Mouse (Mus musculus) lung, adult 2 months (tissue): ENCODE results near the gene Abhd16a. TPM values are rescaled to one million over a fixed set of nuclear protein-coding genes. Genes with fewer than 3 reads are reported as not detected.
"Not testable (repeated sequence)": the region's sequence is repeated elsewhere in the genome, so short reads cannot be mapped to it uniquely, and the experiment has no call there.

Experiments used
- DNase-seq: peaks from one replicate; pipeline ENCODE4 v3.0.0; 2022
- H3K4me1 ChIP-seq: fragments of 200-500 bp; 2 replicates; pipeline ENCODE4 v1.6.1; 2011; ENCODE audit warnings: low read length; ENCODE audit not compliant: control insufficient read depth, insufficient read depth
- H3K4me3 ChIP-seq: fragments of 200-500 bp; replicated peaks from 2 replicates; pipeline ENCODE3; 2011; ENCODE audit warnings: low read depth, mild to moderate bottlenecking, control low read depth, low read length; ENCODE audit errors: extremely low read depth
- CTCF ChIP-seq: fragments of 200-500 bp; IDR thresholded peaks from 2 replicates; pipeline ENCODE4 v1.5.1; 2011; ENCODE audit warnings: mild to moderate bottlenecking, low read length, control low read depth; ENCODE audit not compliant: insufficient read depth
- POLR2A ChIP-seq: fragments of 200-500 bp; IDR thresholded peaks from 2 replicates; pipeline ENCODE4 v1.6.1; 2011; ENCODE audit warnings: low read depth, mild to moderate bottlenecking, control low read depth, low read length, borderline replicate concordance; ENCODE audit errors: extremely low read depth
- WGBS: fragments of 180-500 bp; shearing (Covaris S2); methylation state at CpG from one replicate; pipeline ENCODE4 v1.1.7; 2018; 5-methylcytosine and 5-hydroxymethylcytosine counted together
- polyA plus RNA-seq: library from polyadenylated mRNA; depleted of rRNA; stranded (reverse); fragments of >200 nt; gene quantifications from 2 replicates; pipeline ENCODE4 v1.2.3, GENCODE M21; 2012

The Abhd16a gene
- polyA plus RNA-seq, 1 experiment = 196 TPM

- DNase-seq = no peak
- Histone ChIP-seq H3K4me3 (no peak within 1 kb of the TSS), H3K4me1 (no peaks in the 10 kb centered on the region)
- WGBS = 87% methylated on average over 6 of the region's 6 CpGs
- no peak for TF ChIP-seq POLR2A
- TF ChIP-seq CTCF = no peak
Observed at GRCm38 (mm10) chr17:35108097-35108496, 19.0 kb downstream of the Abhd16a start, which contains the start of gene Ly6g5c. Gene Ly6g5c (plus strand): TSS chr17:35108279.

GRCm38 (mm10) chr17:35111774-35112173 is 22.7 kb downstream of the Abhd16a start:
- no peak for DNase-seq
- no peaks in the 10 kb centered on the region for H3K4me1 ChIP-seq
- peak overlapping the region; percentile 36 for H3K4me3 ChIP-seq
- WGBS = 50% methylated on average over 9 of the region's 9 CpGs
- TF ChIP-seq CTCF = no peak
- no peak for TF ChIP-seq POLR2A

- no peak for DNase-seq
- Histone ChIP-seq H3K4me3 (no peak within 1 kb of the TSS), H3K4me1 (peaks cover 3% of the 10 kb centered on the region; the same call in 1 of the 2 replicates)
- TF ChIP-seq CTCF (peak; percentile 44), POLR2A (no peak)
- 81% methylated on average over 8 of the region's 8 CpGs for WGBS
Observed at GRCm38 (mm10) chr17:35115046-35116019, 26.3 kb downstream of the Abhd16a start, which contains the start of gene Ly6g5b. Gene Ly6g5b (minus strand): TSS chr17:35115428.

GRCm38 (mm10) chr17:35120745-35121142 is 31.7 kb downstream of the Abhd16a start:
- WGBS = under 1% methylated on average over 33 of the region's 33 CpGs
- no peak for DNase-seq
- peaks cover 9% of the 10 kb centered on the region for H3K4me1 ChIP-seq
- H3K4me3 ChIP-seq = peak overlapping the region; percentile 87
- TF ChIP-seq CTCF (no peak), POLR2A (no peak)

- peaks cover 9% of the 10 kb centered on the region for H3K4me1 ChIP-seq
- under 1% methylated on average over 50 of the region's 50 CpGs for WGBS
- peak within 1 kb of the TSS; percentile 95 for H3K4me3 ChIP-seq
- peak; percentile 97 for DNase-seq
- TF ChIP-seq POLR2A (peak; percentile 81), CTCF (no peak)
Observed at GRCm38 (mm10) chr17:35121143-35121799, 32.2 kb downstream of the Abhd16a start, which contains the start of gene Gpank1. Gene Gpank1 (plus strand): TSS chr17:35121455.

GRCm38 (mm10) chr17:35121871-35122303 is 32.8 kb downstream of the Abhd16a start, which contains the start of gene Csnk2b:
Gene Csnk2b (minus strand): TSS chr17:35122053.
- 0 out of 2 replicates have a peak, but pooled peaks have one; percentile 4 for TF ChIP-seq CTCF
- TF ChIP-seq POLR2A = no peak
- peak within 1 kb of the TSS; percentile 95 for H3K4me3 ChIP-seq
- peak; percentile 34 for DNase-seq
- H3K4me1 ChIP-seq = peaks cover 11% of the 10 kb centered on the region
- WGBS = 0% methylated on average over 19 of the region's 19 CpGs

GRCm38 (mm10) chr17:35123287-35123686 is 34.2 kb downstream of the Abhd16a start:
- WGBS = 91% methylated on average over 9 of the region's 9 CpGs
- H3K4me1 ChIP-seq = peaks cover 20% of the 10 kb centered on the region
- DNase-seq, H3K4me3 ChIP-seq: not testable (repeated sequence)

- WGBS = 88% methylated on average over 12 of the region's 12 CpGs
- DNase-seq, H3K4me3 ChIP-seq: not testable (repeated sequence)
- peaks cover 20% of the 10 kb centered on the region for H3K4me1 ChIP-seq
Observed at GRCm38 (mm10) chr17:35124261-35124896, 35.3 kb downstream of the Abhd16a start.

- TF ChIP-seq CTCF = no peak
- TF ChIP-seq POLR2A = no peak
- Histone ChIP-seq H3K4me1 (peaks cover 19% of the 10 kb centered on the region), H3K4me3 (no peak overlapping the region)
- WGBS = 93% methylated on average over 1 of the region's 1 CpGs
- DNase-seq = no peak
Observed at GRCm38 (mm10) chr17:35125081-35125480, 36.0 kb downstream of the Abhd16a start.

- WGBS = 32% methylated on average over 6 of the region's 6 CpGs
- Histone ChIP-seq H3K4me3 (peak overlapping the region; percentile 26), H3K4me1 (peaks cover 16% of the 10 kb centered on the region)
- TF ChIP-seq POLR2A (no peak), CTCF (no peak)
- no peak for DNase-seq
Observed at GRCm38 (mm10) chr17:35125578-35125977, 36.5 kb downstream of the Abhd16a start.
